Mouse (Mus musculus) hindbrain, postnatal 0 days (tissue): Measurements from ENCODE around the gene Ctsz. TPM values are rescaled to one million over a fixed set of nuclear protein-coding genes. Genes with fewer than 3 reads are reported as not detected.
A peak's percentile ranks its signal among the peaks of the same experiment; 100 is the strongest.

Source experiments
- ATAC-seq: fragments of 200-750 bp; cut with Nextera tagmentation; 2 replicates; pipeline ENCODE4 v1.8.0; 2017; ENCODE audit warnings: mild to moderate bottlenecking, moderate TSS enrichment, moderate library complexity
- DNase-seq: peaks from one replicate; pipeline ENCODE4 v3.0.0-alpha.2; 2015; ENCODE audit warnings: low spot score
- H3K27ac ChIP-seq: fragments of 300-500 bp; sonication (generic); 2 replicates; pipeline ENCODE4 v1.5.1; 2014; ENCODE audit warnings: mild to moderate bottlenecking
- H3K27me3 ChIP-seq: fragments of 300-500 bp; sonication (generic); 2 replicates; pipeline ENCODE4 v1.6.1; 2014; ENCODE audit warnings: low read length, mixed read lengths; ENCODE audit not compliant: insufficient read depth
- H3K36me3 ChIP-seq: fragments of 300-500 bp; sonication (generic); 2 replicates; pipeline ENCODE4 v1.6.1; 2014; ENCODE audit warnings: low read length, mixed read lengths; ENCODE audit not compliant: insufficient read depth
- H3K4me1 ChIP-seq: fragments of 300-500 bp; sonication (generic); 2 replicates; pipeline ENCODE4 v1.6.1; 2014; ENCODE audit warnings: antibody characterized with exemption, low read length, mixed read lengths; ENCODE audit not compliant: insufficient read depth
- H3K4me2 ChIP-seq: fragments of 300-500 bp; sonication (generic); 2 replicates; pipeline ENCODE4 v1.6.1; 2014; ENCODE audit warnings: low read depth, mild to moderate bottlenecking, low read length, moderate library complexity, mixed read lengths
- H3K4me3 ChIP-seq: fragments of 300-500 bp; sonication (generic); 2 replicates; pipeline ENCODE4 v1.5.1; 2014; ENCODE audit warnings: low read length
- H3K9ac ChIP-seq: fragments of 300-500 bp; sonication (generic); replicated peaks from 2 replicates; pipeline ENCODE4 v1.6.1; 2014; ENCODE audit warnings: mild to moderate bottlenecking, low read length, moderate library complexity, mixed read lengths
- H3K9me3 ChIP-seq: fragments of 300-500 bp; sonication (generic); 2 replicates; pipeline ENCODE4 v1.6.1; 2016; ENCODE audit warnings: low read length, mixed read lengths
- CTCF ChIP-seq: IDR thresholded peaks from 2 replicates; pipeline ENCODE4 v1.5.1; 2016; ENCODE audit warnings: antibody characterized with exemption, control low read depth, low read depth
- WGBS: fragments of 180-500 bp; shearing (Covaris S2); extraction: QIAGEN DNeasy Blood & Tissue Kit; methylation state at CpG from one replicate; pipeline ENCODE4 v1.1.7; 2014; 5-methylcytosine and 5-hydroxymethylcytosine counted together
- polyA plus RNA-seq: library from polyadenylated mRNA; unstranded; fragments of >200 nt; fragmentation: Nextera tagmentation; extraction: Ambion mirVana; gene quantifications from 2 replicates; pipeline ENCODE4 v1.2.1, GENCODE M21; 2015
- total RNA-seq: library from RNA; depleted of rRNA; stranded (reverse); fragments of >200 nt; gene quantifications from 2 replicates; pipeline ENCODE4 v1.2.3, GENCODE M21; 2014

Ctsz gene
- total and polyA plus RNA-seq, 2 experiments from 2014 or later, result 66.9 to 72.3 TPM

- TF ChIP-seq CTCF, result no peak
Observed at GRCm38 (mm10) chr2:174424301-174425085, 14.3 kb downstream of the Ctsz start.

GRCm38 (mm10) chr2:174421107-174421506 lies 17.7 kb downstream of the Ctsz start:
- TF ChIP-seq CTCF, result no peak
- DNase-seq, result no peak
- H3K9ac ChIP-seq, result no peak overlapping the region
- no peak overlapping the region for H3K4me2 ChIP-seq
- no peak overlapping the region for H3K4me3 ChIP-seq
- peaks cover 23% of the 10 kb centered on the region; the same call in 1 of the 2 replicates for H3K36me3 ChIP-seq
- H3K27me3 ChIP-seq, result no peaks in the 10 kb centered on the region
- WGBS, result 82% methylated on average over 6 of the region's 6 CpGs
- H3K4me1 ChIP-seq, result 0 out of 2 replicates have a peak, but pooled peaks cover 8% of the 10 kb centered on the region
- ATAC-seq, result no peak
- H3K27ac ChIP-seq, result no peak overlapping the region
- no peaks in the 10 kb centered on the region for H3K9me3 ChIP-seq

More at GRCm38 (mm10) chr2:174424301-174425085, 14.3 kb downstream of the Ctsz start:
- Histone ChIP-seq H3K27me3 (no peaks in the 10 kb centered on the region), H3K9me3 (no peaks in the 10 kb centered on the region), H3K36me3 (peaks cover 50% of the 10 kb centered on the region), H3K4me1 (no peaks in the 10 kb centered on the region), H3K4me3 (no peak overlapping the region), H3K4me2 (no peak overlapping the region), H3K27ac (no peak overlapping the region), H3K9ac (no peak overlapping the region)
- WGBS, result 94% methylated on average over 11 of the region's 11 CpGs
- ATAC-seq (no peak), DNase-seq (no peak)

- Histone ChIP-seq H3K9me3 (no peaks in the 10 kb centered on the region), H3K4me1 (0 out of 2 replicates have a peak, but pooled peaks cover 8% of the 10 kb centered on the region), H3K9ac (peak within 1 kb of the TSS; percentile 77), H3K4me2 (peak within 1 kb of the TSS; percentile 95), H3K27ac (no peak within 1 kb of the TSS), H3K27me3 (no peaks in the 10 kb centered on the region), H3K4me3 (peak within 1 kb of the TSS; percentile 84), H3K36me3 (no peaks in the 10 kb centered on the region)
- WGBS, result under 1% methylated on average over 40 of the region's 40 CpGs
- no peak for TF ChIP-seq CTCF
- peak; percentile 97 for DNase-seq
- peak; percentile 96 for ATAC-seq
Observed at GRCm38 (mm10) chr2:174415731-174416310, 23.0 kb downstream of the Ctsz start, which contains the start of gene Nelfcd. Gene Nelfcd, plus strand, starts transcription at chr2:174415804.

- DNase-seq (no peak), ATAC-seq (no peak; the same call in 1 of the 2 replicates)
- WGBS, result 48% methylated on average over 18 of the region's 18 CpGs
- Histone ChIP-seq H3K4me3 (peak overlapping the region; percentile 84), H3K27ac (no peak overlapping the region), H3K36me3 (no peaks in the 10 kb centered on the region), H3K9me3 (no peaks in the 10 kb centered on the region), H3K9ac (no peak overlapping the region; the same call in 1 of the 2 replicates), H3K4me2 (peak overlapping the region; percentile 95), H3K27me3 (no peaks in the 10 kb centered on the region), H3K4me1 (0 out of 2 replicates have a peak, but pooled peaks cover 8% of the 10 kb centered on the region)
- TF ChIP-seq CTCF, result no peak
Observed at GRCm38 (mm10) chr2:174415001-174415730, 23.7 kb downstream of the Ctsz start.

GRCm38 (mm10) chr2:174413127-174413526 lies 25.7 kb downstream of the Ctsz start:
- H3K9me3 ChIP-seq, result no peaks in the 10 kb centered on the region
- DNase-seq, result no peak
- H3K27me3 ChIP-seq, result no peaks in the 10 kb centered on the region
- no peak overlapping the region for H3K4me2 ChIP-seq
- WGBS, result 81% methylated on average over 7 of the region's 7 CpGs
- H3K4me3 ChIP-seq, result no peak overlapping the region
- no peak overlapping the region for H3K9ac ChIP-seq
- 0 out of 2 replicates have a peak, but pooled peaks cover 8% of the 10 kb centered on the region for H3K4me1 ChIP-seq
- H3K36me3 ChIP-seq, result no peaks in the 10 kb centered on the region
- H3K27ac ChIP-seq, result no peak overlapping the region
- no peak for TF ChIP-seq CTCF
- ATAC-seq, result no peak

GRCm38 (mm10) chr2:174410222-174410621 lies 28.6 kb downstream of the Ctsz start:
- no peak for ATAC-seq
- no peak for DNase-seq
- no peaks in the 10 kb centered on the region for H3K27me3 ChIP-seq
- no peak overlapping the region for H3K27ac ChIP-seq
- H3K9me3 ChIP-seq, result no peaks in the 10 kb centered on the region
- H3K4me3 ChIP-seq, result no peak overlapping the region
- H3K36me3 ChIP-seq, result no peaks in the 10 kb centered on the region
- WGBS, result 72% methylated on average over 2 of the region's 2 CpGs
- no peak overlapping the region for H3K4me2 ChIP-seq
- no peak for TF ChIP-seq CTCF
- H3K4me1 ChIP-seq, result no peaks in the 10 kb centered on the region
- no peak overlapping the region for H3K9ac ChIP-seq
